Mouse (Mus musculus): ENCODE measurements around the gene Jmjd1c. TPM values are rescaled to one million over a fixed set of nuclear protein-coding genes. Genes with fewer than 3 reads are reported as not detected.

The Jmjd1c gene
- polyA plus RNA-seq, 2 experiments from 2014 or later, result 56.7 to 57.2 TPM

GRCm38 (mm10) chr10:67072600-67072999 is 23.3 kb upstream of the Jmjd1c start:
- no peak for ATAC-seq

- ATAC-seq, result no peak
These were observed 22.3 kb upstream of the Jmjd1c start for GRCm38 (mm10) chr10:67073577-67073976.

- no peak for ATAC-seq
These were observed 19.7 kb upstream of the Jmjd1c start for GRCm38 (mm10) chr10:67075931-67076878.

- no peak for ATAC-seq
These were observed 16.9 kb upstream of the Jmjd1c start for GRCm38 (mm10) chr10:67079030-67079429.

- no peak for ATAC-seq
These were observed 14.5 kb upstream of the Jmjd1c start for GRCm38 (mm10) chr10:67081206-67082007.

- no peak for ATAC-seq
These were observed 13.4 kb upstream of the Jmjd1c start for GRCm38 (mm10) chr10:67082531-67082930.

- ATAC-seq, result no peak
These were observed 12.3 kb upstream of the Jmjd1c start for GRCm38 (mm10) chr10:67083446-67084166.

- no peak for ATAC-seq
These were observed 10.8 kb upstream of the Jmjd1c start for GRCm38 (mm10) chr10:67085124-67085523.

- no peak for ATAC-seq
These were observed 10.0 kb upstream of the Jmjd1c start for GRCm38 (mm10) chr10:67085916-67086315.

- no peak for ATAC-seq
These were observed 8.3 kb upstream of the Jmjd1c start for GRCm38 (mm10) chr10:67087447-67088226.

GRCm38 (mm10) chr10:67090611-67091010 is 5.3 kb upstream of the Jmjd1c start:
- ATAC-seq, result no peak

- ATAC-seq, result no peak
These were observed 1.0 kb upstream of the Jmjd1c start for GRCm38 (mm10) chr10:67094922-67095321.

- ATAC-seq, result peak; percentile 18
These were observed 904 bp downstream of the Jmjd1c start, which contains the start of gene Reep3 for GRCm38 (mm10) chr10:67096621-67097436. Gene Reep3 (minus strand): TSS chr10:67096945.

- ATAC-seq, result no peak
These were observed 1.7 kb downstream of the Jmjd1c start for GRCm38 (mm10) chr10:67097437-67098150.

- ATAC-seq, result peak; percentile 20
These were observed 2.6 kb downstream of the Jmjd1c start for GRCm38 (mm10) chr10:67098408-67099050.

GRCm38 (mm10) chr10:67099183-67099929 is 3.4 kb downstream of the Jmjd1c start:
- ATAC-seq, result no peak

- peak; percentile 56 for ATAC-seq
These were observed 4.2 kb downstream of the Jmjd1c start for GRCm38 (mm10) chr10:67100011-67100661.

- peak; percentile 33 for ATAC-seq
These were observed 4.9 kb downstream of the Jmjd1c start for GRCm38 (mm10) chr10:67100831-67101251.
